Mouse (Mus musculus) G1E (cell line): ENCODE measurements around the gene Plpp3.

ENCODE experiments used
- CTCF ChIP-seq: IDR thresholded peaks from 2 replicates; pipeline ENCODE4 v1.5.1; 2012; ENCODE audit warnings: low read depth, low read length, inconsistent platforms, mixed read lengths
- GATA1 ChIP-seq: IDR thresholded peaks from 2 replicates; pipeline ENCODE4 v1.6.1; 2012; ENCODE audit warnings: borderline replicate concordance, low read length, inconsistent platforms, mixed read lengths
- POLR2AphosphoS5 ChIP-seq: IDR thresholded peaks from 2 replicates; pipeline ENCODE4 v1.6.1; 2012; ENCODE audit warnings: low read depth, low read length, inconsistent platforms; ENCODE audit not compliant: insufficient replicate concordance
- TAL1 ChIP-seq: conservative IDR thresholded peaks from 2 replicates; pipeline ENCODE4 v1.6.1; 2012; ENCODE audit warnings: low read depth, low read length, inconsistent platforms, mixed read lengths

DNA sequence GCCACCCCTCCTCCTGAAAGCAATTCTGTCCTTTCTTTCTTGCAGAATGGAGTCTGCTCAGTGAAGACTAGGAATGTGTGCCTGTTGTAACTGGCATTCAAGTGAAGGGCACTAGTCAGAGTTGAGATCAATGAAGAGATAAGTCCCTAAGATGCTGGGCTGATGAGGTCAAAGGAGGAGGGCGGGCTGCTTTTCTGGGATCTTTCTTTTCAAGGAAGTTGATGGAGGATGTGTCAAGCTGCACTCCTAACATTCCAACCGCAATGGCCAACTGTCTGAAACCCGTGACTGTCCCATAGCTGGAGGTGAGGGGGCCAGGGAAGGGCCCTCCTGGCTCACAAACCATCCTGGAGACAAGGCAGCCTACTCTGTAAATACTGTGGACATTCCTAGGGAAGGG lies 118.5 kb downstream of the Plpp3 start:
- no peak for TF ChIP-seq CTCF
- TF ChIP-seq POLR2AphosphoS5 = no peak
- no peak for TF ChIP-seq GATA1
- TF ChIP-seq TAL1 = no peak
